In genomic region chr12:80223511-80223910, GRCm38 (mm10) we compare ENCODE assay signal across 7 mouse cellular contexts. TPM values are rescaled to one million over a fixed set of nuclear protein-coding genes. Genes with fewer than 3 reads are reported as not detected.
DNase-seq lines count a peak whose midpoint lies in the region; ATAC-seq lines count a peak whose summit lies in the region.

No protein-coding gene starts in this region.

- H3K4me2 ChIP-seq in forebrain, embryonic 16.5 days (ENCODE audit: low read length): no peak overlapping the region
- no peak overlapping the region for H3K4me2 ChIP-seq in hindbrain, embryonic 14.5 days (replicated peaks)
- H3K4me2 ChIP-seq in stomach, embryonic 16.5 days (ENCODE audit: low read depth, low read length): peak overlapping the region; percentile 10; the same call in 1 of the 2 replicates

- peaks cover 12% of the 10 kb centered on the region for H3K4me1 ChIP-seq in forebrain, embryonic 16.5 days (replicated peaks; ENCODE audit: control insufficient read depth, insufficient read depth, low read length)
- H3K4me1 ChIP-seq in hindbrain, embryonic 14.5 days (replicated peaks; ENCODE audit: control insufficient read depth, insufficient read depth, low read length): no peaks in the 10 kb centered on the region; the same call in 1 of the 2 replicates
- H3K4me1 ChIP-seq in stomach, embryonic 16.5 days (ENCODE audit: control insufficient read depth, insufficient read depth, low read length): peaks cover 90% of the 10 kb centered on the region

- H3K4me3 ChIP-seq in forebrain, embryonic 16.5 days (replicated peaks; ENCODE audit: low read length): no peak overlapping the region
- no peak overlapping the region for H3K4me3 ChIP-seq in hindbrain, embryonic 14.5 days (replicated peaks; ENCODE audit: low read length)
- no peak overlapping the region for H3K4me3 ChIP-seq in stomach, embryonic 16.5 days (replicated peaks; ENCODE audit: low read length)

- ATAC-seq in forebrain, embryonic 16.5 days: peak; percentile 42; the same call in 1 of the 2 replicates
- peak; percentile 28; the same call in 1 of the 2 replicates for ATAC-seq in hindbrain, embryonic 14.5 days (ENCODE audit: low FRiP score)
- peak; percentile 48; the same call in 1 of the 2 replicates for ATAC-seq in stomach, embryonic 16.5 days (ENCODE audit: insufficient read depth, low FRiP score)

- no peaks in the 10 kb centered on the region for H3K9me3 ChIP-seq in forebrain, embryonic 16.5 days (ENCODE audit: control insufficient read depth, low read length)
- no peaks in the 10 kb centered on the region for H3K9me3 ChIP-seq in hindbrain, embryonic 14.5 days (ENCODE audit: control insufficient read depth, low read length)
- H3K9me3 ChIP-seq in stomach, embryonic 16.5 days (replicated peaks; ENCODE audit: control insufficient read depth, low read length): no peaks in the 10 kb centered on the region

- no peaks in the 10 kb centered on the region for H3K36me3 ChIP-seq in forebrain, embryonic 16.5 days (ENCODE audit: control insufficient read depth, insufficient read depth)
- H3K36me3 ChIP-seq in hindbrain, embryonic 14.5 days (replicated peaks; ENCODE audit: control insufficient read depth, insufficient read depth): no peaks in the 10 kb centered on the region
- H3K36me3 ChIP-seq in stomach, embryonic 16.5 days (ENCODE audit: control insufficient read depth, insufficient read depth, low read length): no peaks in the 10 kb centered on the region

- DNase-seq in urinary bladder, postnatal 14 days (ENCODE audit: low spot score): peak; percentile 55
- no peak for DNase-seq in urinary bladder, postnatal 10 days (ENCODE audit: low spot score)
- no peak for DNase-seq in hindbrain, embryonic 14.5 days (ENCODE audit: low spot score)
- no peak for DNase-seq in thymus, postnatal 25 days
- DNase-seq in layer of hippocampus, postnatal 14 days (ENCODE audit: low spot score in 2 of 2): no peak

- WGBS in forebrain, embryonic 16.5 days: 23% methylated on average over 8 of the region's 8 CpGs
- 31% methylated on average over 8 of the region's 8 CpGs for WGBS in hindbrain, embryonic 14.5 days
- WGBS in stomach, embryonic 16.5 days: 34% methylated on average over 8 of the region's 8 CpGs

- H3K27me3 ChIP-seq in forebrain, embryonic 16.5 days (replicated peaks; ENCODE audit: control insufficient read depth, insufficient read depth, low read length): no peaks in the 10 kb centered on the region
- no peaks in the 10 kb centered on the region for H3K27me3 ChIP-seq in hindbrain, embryonic 14.5 days (ENCODE audit: control insufficient read depth, insufficient read depth, low read length)
- H3K27me3 ChIP-seq in stomach, embryonic 16.5 days (ENCODE audit: control insufficient read depth, insufficient read depth, low read length): no peaks in the 10 kb centered on the region

- no peak overlapping the region for H3K9ac ChIP-seq in forebrain, embryonic 16.5 days (replicated peaks; ENCODE audit: low read depth, low read length)
- H3K9ac ChIP-seq in hindbrain, embryonic 14.5 days: no peak overlapping the region
- H3K9ac ChIP-seq in stomach, embryonic 16.5 days (ENCODE audit: low read length): no peak overlapping the region

- no peak overlapping the region for H3K27ac ChIP-seq in forebrain, embryonic 16.5 days (ENCODE audit: low read length)
- H3K27ac ChIP-seq in hindbrain, embryonic 14.5 days: no peak overlapping the region
- peak overlapping the region; percentile 48; the same call in 1 of the 2 replicates for H3K27ac ChIP-seq in stomach, embryonic 16.5 days (ENCODE audit: low read length)

RNA-seq across cellular contexts. Expression of gene Actn1, which starts 36.7 kb away (rescaled TPM):
- 8.9 and 11.0 TPM in 2 replicates for polyA plus RNA-seq in forebrain, embryonic 16.5 days (2015; fragmentation: Nextera tagmentation; extraction: Ambion mirVana)
- polyA plus RNA-seq in hindbrain, embryonic 14.5 days (2014; fragmentation: Nextera tagmentation; extraction: Ambion mirVana): 9.9 and 10.0 TPM in 2 replicates
- polyA plus RNA-seq in stomach, embryonic 16.5 days (2015; fragmentation: Nextera tagmentation; extraction: Ambion mirVana): 51.2 and 52.7 TPM in 2 replicates
- total RNA-seq in layer of hippocampus, postnatal 14 days (2021): 10 to 100 TPM; 86.0 to 91.2 TPM
